Mouse (Mus musculus): ENCODE data around the gene Ankrd34a.
A peak's percentile ranks its signal among the peaks of the same experiment; 100 is the strongest.
"Not testable (repeated sequence)": the region's sequence is repeated elsewhere in the genome, so short reads cannot be mapped to it uniquely, and the experiment has no call there.

Ankrd34a gene

DNA sequence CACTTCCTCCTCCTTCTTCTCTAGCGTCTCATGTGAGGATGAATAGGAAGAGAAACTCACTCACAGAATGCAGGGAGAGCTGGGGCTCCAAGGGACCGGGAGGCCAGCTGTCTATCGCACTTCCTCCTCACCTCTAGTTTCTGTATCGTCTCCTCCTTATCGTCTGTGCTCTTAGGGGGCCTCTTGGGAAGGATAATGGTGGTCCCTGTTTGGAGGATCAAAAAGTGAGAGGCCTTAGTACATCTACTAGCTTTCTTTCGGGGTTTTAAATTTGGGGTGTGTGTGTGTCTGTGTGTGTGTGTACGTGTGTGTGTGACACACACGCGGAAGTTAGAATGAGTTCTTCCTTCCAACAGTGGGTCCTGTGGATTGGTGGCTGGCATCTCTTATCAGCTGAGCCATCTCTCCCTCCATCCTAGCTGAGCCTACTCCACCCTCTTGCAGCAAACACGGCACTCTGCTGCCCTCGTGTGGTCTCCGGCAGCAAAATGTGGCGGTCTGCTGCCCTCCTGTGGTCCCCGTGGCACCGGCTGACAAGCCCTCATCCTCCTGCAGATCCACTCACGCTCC is 16.5 kb upstream of the Ankrd34a start:
- DNase-seq (ENCODE audit: low read depth, low spot score) = peak; percentile 91

GRCm38 (mm10) chr3:96581141-96581540 is 15.3 kb upstream of the Ankrd34a start:
- no peak for DNase-seq (ENCODE audit: low read depth, low spot score)

DNA sequence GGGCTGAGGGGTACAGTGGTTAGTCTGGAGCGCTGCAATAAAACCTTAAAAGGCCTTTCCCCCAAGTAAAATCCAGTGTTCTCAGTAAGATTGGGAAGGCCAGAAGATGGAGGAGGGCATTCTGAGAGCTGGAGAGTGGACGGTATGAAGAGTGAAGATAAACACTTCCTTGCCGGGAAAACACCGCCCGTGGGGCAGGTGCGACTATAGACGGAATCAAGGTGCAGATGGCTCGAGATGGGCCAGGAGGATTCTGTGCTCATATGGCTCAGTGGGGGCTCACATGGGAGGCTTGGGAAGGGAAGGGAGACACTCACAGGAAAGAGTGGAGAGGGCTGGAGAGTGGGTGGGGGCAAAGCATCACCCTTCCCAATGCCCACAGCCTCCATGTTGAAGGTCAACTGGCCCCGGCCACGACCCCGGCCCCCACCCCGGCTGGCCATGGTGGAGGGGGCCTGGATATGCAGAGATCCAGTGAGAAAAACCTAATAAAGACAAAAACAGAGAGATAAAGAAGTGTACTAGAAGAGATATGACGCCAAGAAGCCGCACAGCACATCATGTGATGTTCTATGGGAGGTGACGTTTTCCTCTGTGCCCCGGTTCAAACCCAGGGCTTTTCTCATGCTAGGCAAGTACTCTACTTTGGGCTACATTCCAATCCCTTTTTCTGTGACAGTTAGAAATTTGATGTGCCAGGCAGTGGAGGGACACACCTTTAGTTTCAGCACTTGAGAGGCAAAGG is 14.5 kb upstream of the Ankrd34a start:
- DNase-seq (ENCODE audit: low read depth, low spot score) = no peak

DNA sequence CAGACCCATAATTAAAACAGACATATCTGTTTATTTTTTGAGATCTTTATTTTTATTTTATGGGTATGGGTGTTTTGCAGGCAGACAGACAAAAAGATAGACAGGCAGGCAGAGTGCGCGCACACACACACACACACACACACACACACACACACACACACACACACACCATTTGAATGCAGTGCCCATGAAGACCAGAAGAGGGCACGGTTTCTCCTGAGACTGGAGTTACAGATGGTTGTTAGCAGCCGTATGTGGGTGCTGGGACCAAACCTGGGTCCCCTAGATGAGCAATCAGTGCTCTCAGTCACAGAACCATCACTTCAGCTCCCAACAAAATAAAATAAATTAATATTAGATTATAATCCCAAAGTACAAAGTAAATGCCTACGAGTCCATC is 13.1 kb upstream of the Ankrd34a start:
- no peak for DNase-seq (ENCODE audit: low read depth, low spot score)

DNA sequence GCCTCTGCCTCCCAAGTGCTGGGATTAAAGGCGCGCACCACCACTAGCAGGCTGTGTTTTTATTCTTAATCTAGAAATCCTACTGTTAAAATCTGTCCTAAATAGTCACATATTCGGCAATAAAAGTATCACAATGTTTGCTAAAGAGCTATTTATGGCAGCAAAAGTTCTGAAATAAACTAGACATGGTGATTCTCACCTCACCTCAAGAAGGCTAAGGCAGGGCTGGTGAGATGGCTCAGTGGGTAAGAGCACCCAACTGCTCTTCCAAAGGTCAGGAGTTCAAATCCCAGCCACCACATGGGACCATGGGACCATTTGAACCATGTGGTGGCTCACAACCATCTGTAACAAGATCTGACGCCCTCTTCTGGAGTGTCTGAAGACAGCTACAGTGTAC is 5.8 kb upstream of the Ankrd34a start:
- DNase-seq (ENCODE audit: low read depth, low spot score) = no peak

- DNase-seq (ENCODE audit: low read depth, low spot score) = peak; percentile 49
Measured at GRCm38 (mm10) chr3:96593374-96593773, 3.1 kb upstream of the Ankrd34a start.

DNA sequence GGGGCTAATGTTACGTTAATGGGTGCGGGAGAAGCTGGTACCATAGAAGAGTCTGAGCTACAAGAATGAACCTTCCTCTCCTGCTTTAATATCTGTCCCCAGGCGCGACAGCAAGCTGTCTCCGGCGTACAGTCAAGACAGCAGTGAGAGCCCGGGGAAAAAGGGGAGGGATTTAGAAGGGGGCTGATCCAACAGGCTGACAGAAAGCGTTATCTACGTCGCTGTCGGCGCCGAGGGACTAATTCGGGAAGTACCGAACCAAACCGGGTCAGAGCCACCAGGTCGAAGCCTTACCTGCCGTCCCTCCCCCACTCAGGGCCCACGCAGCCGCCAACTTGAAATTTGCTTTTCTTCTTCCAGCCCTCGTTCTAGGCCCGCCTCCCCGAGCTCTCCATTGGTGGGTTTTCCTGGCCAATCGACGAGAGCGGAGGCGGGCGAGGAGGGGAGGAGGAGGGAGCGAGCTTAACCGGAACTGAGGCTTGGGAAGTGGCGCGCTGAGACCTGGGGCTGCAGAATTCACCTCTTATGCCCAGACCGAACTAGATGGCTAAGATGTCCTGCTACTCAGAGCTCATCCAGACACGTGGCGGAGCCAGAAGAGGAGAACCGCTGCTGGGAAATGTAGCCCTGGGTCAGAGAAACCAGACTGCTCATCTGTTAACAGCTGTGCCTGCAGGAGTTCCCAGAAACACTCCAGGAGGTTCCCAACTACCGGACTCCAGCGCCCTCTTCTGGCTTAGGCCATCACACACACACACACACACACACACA is 2.5 kb upstream of the Ankrd34a start, which contains the start of gene Polr3gl:
Gene Polr3gl, minus strand, starts transcription at position 392 of the 771 bp plus-strand sequence.
- peak; percentile 94 for DNase-seq (ENCODE audit: low read depth, low spot score)

DNA sequence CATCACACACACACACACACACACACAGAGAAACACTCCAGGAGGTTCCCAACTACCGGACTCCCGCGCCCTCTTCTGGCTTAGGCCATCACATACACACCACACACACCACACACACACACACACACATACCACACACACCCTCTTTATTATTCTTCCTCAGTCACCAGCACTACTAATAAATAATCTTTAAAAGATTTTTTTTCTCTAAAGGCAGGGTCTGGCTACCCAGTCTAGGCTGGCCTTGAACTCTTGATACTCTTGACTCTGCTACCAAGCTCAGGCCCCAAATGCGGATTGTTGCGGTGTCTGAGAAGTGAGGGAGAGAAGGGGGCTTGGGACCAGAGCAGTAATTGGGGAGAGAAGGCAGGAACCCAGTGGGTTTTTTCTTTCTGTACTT is 1.6 kb upstream of the Ankrd34a start:
- DNase-seq (ENCODE audit: low read depth, low spot score) = no peak

DNA sequence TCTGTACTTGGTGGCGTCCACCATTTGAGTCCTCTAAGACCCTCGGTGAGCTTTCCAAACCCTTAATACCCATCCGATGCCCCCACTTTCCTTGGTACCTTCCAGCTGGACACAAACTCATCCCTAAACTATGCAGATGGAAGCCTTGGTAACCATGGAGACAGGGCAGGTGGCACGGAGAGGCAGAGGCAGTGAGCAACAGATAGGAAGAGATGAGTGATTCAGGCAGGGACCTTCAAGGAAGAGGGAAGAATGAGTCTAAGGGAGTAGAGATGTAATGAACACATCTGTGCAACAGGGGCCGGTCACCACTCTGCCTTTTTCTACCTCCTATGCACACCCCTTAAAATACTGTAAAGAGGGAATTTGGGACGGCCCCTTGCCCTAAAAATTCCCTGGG is 775 bp upstream of the Ankrd34a start:
- no peak for DNase-seq (ENCODE audit: low read depth, low spot score)

DNA sequence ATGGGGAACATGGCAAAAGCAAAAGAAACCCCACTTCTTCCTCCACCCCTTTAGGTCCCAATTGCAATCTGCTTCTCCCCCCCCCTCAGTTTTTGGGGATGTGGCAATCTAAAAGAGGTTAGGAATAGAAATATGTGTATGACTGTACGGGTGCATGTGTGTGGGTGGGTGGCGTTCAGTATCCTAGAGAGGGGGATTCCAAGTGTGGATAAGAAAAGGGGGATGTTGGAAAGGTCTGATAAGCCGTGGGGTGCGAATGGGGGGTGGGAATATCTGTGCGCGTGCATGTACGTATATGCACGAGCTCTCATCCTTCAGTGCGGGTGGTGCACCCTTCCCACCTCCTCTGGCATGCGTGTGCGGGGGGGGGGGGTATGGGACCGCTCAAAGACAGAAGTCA is 419 bp downstream of the Ankrd34a start:
- DNase-seq (ENCODE audit: low read depth, low spot score) = no peak

GRCm38 (mm10) chr3:96597435-96597891 is 1.0 kb downstream of the Ankrd34a start:
- no peak for DNase-seq (ENCODE audit: low read depth, low spot score)

GRCm38 (mm10) chr3:96598156-96599068 is 2.0 kb downstream of the Ankrd34a start:
- no peak for DNase-seq (ENCODE audit: low read depth, low spot score)

GRCm38 (mm10) chr3:96599069-96599393 is 2.6 kb downstream of the Ankrd34a start:
- no peak for DNase-seq (ENCODE audit: low read depth, low spot score)

- DNase-seq (ENCODE audit: low read depth, low spot score) = no peak
Measured at GRCm38 (mm10) chr3:96599411-96599810, 3.0 kb downstream of the Ankrd34a start.

GRCm38 (mm10) chr3:96600639-96601250 is 4.3 kb downstream of the Ankrd34a start, which contains the start of gene Lix1l:
Gene Lix1l (plus strand): TSS chr3:96601149.
- DNase-seq (ENCODE audit: low read depth, low spot score) = peak; percentile 88

- DNase-seq (ENCODE audit: low read depth, low spot score) = peak; percentile 56
Measured at GRCm38 (mm10) chr3:96601251-96601787, 4.9 kb downstream of the Ankrd34a start.

DNA sequence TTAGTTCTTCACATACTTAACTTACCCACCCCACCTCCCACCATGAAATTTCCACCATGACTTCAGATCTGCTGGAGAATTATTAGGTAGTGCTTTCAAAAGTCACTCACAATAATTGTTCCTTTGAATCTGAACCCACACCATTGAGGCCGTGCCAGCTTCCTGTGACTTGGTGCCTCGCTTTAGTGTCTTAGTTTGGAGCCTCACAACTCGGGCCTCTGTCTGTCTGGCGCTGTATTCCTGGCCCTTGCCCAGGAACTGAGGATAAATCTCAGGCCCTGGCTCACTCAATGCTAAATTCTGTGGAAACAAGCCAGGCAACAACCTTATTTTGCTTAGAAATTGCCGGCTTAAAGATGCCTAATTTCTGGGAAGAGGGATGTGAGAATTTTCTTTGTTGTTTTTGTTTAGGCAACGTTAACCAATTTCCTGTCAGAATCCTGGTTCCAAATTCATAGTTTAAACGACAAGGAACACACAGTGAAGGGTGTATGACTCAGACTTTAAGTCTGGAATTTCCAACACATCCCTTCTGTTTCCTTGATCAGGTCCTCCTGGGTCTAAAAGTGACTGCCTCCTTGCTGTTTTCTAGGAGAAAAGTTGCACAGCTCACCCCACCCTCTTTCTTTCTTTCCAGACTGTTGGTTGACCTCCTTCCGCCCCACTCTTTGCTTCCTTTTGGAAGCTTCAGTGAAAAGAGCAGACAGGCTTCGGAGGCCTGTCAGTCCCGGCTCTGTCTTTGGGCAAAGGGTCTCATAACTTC is 5.7 kb downstream of the Ankrd34a start:
- no peak for DNase-seq (ENCODE audit: low read depth, low spot score)

DNA sequence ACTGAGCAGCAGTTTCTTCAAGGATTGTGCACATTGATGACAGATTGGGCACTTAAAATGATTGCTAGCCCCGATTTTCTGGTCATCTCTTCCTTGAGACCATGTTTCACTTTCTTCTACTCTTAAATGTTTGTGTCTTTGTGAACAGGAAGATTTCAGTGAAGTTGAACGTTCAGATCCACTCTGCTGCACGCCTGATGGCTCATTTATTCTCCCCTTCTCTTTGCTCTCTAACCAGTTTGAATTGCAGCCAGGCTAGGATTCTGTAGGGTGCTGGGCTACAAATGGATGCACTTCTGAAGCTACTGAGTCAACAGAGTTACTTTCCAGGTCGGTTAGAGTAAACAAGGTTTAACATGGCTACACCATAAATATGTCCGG is 6.3 kb downstream of the Ankrd34a start:
- DNase-seq (ENCODE audit: low read depth, low spot score) = no peak

GRCm38 (mm10) chr3:96603311-96603710 is 6.9 kb downstream of the Ankrd34a start:
- DNase-seq (ENCODE audit: low read depth, low spot score) = no peak

GRCm38 (mm10) chr3:96606007-96606406 is 9.6 kb downstream of the Ankrd34a start:
- DNase-seq (ENCODE audit: low read depth, low spot score) = not testable (repeated sequence)
